Mouse (Mus musculus) naive thymus-derived CD4-positive, alpha-beta T cell, adult 5 months (primary cell): ENCODE results near the gene Abtb2. TPM values are rescaled to one million over a fixed set of nuclear protein-coding genes. Genes with fewer than 3 reads are reported as not detected.

Experiments used
- polyA plus RNA-seq: library from polyadenylated mRNA; unstranded; fragments of 100-300 nt; shearing (Covaris generic); gene quantifications from one replicate; pipeline ENCODE4 v1.2.1, GENCODE M21; 2017

Gene Abtb2
- 94.0 TPM for polyA plus RNA-seq

DNA sequence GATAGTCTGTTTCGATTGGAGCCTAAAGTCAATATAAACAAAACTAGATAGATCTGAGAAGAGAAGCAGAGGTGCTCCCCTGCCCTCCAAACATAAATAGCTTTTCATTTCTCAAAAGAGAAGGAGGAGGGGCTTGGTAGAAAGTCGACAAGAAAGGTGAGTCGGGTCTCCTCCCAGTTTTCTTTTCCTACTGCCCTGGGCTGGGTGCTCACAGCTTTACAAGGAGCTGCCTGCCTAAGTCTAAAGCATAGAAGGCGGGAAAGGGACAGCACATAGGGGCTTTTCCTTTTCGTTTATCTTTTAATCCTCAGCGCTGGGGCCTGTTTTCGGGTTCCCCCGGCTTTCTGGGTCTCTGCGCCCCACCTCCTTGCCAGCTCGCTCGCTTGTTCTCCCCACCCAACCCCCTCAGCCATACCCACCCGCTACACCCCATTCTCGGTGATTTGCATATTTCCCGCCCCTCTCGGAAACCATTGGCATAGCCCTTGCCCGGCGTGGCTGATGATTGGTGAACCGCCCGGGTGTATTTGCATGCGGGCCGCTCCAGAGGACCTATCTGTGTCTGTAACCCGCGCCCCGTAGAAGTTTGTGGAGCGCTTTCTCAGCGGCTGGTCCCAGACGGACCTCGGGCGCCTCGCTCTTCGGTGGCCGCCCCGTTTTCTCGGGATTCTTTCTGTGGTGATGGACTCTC lies at the start of gene Abtb2:
TSS of gene Abtb2 (plus strand) at position 579 of the 691 bp plus-strand sequence.

DNA sequence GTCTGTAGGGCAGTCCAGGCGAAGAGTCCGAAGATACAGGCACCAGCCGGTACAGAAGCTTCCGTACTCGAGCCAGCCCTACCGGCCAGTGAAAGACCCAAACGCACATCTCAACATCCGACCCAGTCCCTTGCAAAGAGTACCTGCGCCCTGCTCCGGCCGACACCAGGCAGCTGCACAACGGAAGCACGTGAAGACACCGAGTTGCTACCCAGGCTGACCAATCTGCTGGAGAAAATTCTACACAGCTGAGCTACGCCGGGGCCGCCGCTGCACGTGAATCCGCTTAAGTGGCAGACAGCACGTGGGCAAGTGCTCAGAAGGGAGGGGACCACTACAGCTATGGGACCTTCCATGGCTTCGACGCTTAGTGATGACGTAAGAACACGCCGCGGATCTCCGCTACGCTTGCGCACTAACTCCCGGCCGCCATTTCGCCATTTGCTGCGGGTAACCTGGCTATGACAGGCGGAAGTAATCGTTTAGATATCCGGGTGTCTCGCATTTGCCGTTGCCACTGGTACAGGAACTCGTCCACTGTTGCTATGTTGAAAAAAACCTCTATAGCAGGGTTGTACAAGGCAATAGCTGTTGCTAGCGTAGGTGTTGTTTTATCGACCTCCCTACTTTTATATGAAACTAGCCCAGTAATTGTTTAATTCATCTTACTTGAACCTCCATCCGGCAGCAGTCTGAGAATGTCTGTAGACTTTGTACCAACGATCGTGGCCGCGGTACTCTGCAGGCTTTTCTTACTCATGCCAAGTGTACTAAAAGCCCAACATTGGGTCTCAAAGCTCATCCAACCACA lies 195.0 kb downstream of the Abtb2 start, which contains the start of gene Nat10:
TSS of gene Nat10 (minus strand) at position 365 of the 811 bp plus-strand sequence.

Other genes starting within 250 kb of the Abtb2 start
- not detected for gene Elf5, start 154.6 kb upstream of the Abtb2 start, polyA plus RNA-seq
- 77.8 TPM for gene Cat, start 81.2 kb upstream of the Abtb2 start, polyA plus RNA-seq
- 40.1 TPM for gene Nat10, start 195.0 kb downstream of the Abtb2 start, polyA plus RNA-seq
- gene Caprin1, start 231.3 kb downstream of the Abtb2 start, polyA plus RNA-seq: 267 TPM